ENCODE assay signal across 24 mouse cellular contexts in the genomic region with DNA sequence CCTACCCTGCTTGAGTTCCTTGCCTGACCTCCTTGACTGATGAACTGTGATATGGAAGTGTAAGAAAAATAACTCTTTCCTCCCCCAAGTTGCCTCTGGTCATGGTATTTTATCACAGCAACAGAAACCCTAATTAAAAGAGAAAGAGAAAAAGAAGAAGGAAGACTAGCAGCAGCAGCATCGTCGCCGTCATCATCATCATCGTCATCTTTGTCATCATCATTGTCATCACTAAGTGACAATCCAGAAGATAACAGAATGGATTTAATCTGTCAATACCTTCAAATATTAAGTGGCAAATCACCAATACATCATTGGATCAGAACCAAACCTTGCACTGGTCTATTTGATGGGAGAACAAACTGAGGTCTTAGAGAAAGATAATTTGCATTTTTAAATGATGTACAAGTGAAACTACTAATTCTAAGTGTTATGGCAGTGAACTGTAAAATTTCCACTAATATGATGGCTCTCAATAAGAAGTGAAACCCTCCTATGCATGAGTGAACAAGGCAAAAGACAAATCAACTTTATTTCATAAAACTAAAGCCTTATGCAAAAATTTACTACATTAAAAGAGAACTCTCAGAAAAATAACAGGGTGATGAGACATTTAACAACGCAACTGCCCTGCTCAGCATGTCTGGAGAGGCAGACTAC.
DNase-seq lines count a peak whose midpoint lies in the region; ATAC-seq lines count a peak whose summit lies in the region.
"Had no signal": no experiment of that assay in that cellular context is flagged by ENCODE, and none has a peak within 500 bp of the region (broad histone marks: within the 10 kb centered on the region; RNA-seq: fewer than 3 reads in every experiment).

No protein-coding gene starts in this region.

- H3K4me2 ChIP-seq in hindbrain, embryonic 14.5 days (replicated peaks) = no peak overlapping the region
- H3K4me2 ChIP-seq: embryonic facial prominence, embryonic 13.5 days; embryonic facial prominence, embryonic 15.5 days; forebrain, embryonic 12.5 days had no signal

- H3K4me1 ChIP-seq in embryonic facial prominence, embryonic 10.5 days = peaks cover 4% of the 10 kb centered on the region; the same call in 1 of the 2 replicates
- no peaks in the 10 kb centered on the region for H3K4me1 ChIP-seq in hindbrain, embryonic 14.5 days (replicated peaks; ENCODE audit: control insufficient read depth, insufficient read depth, low read length)
- H3K4me1 ChIP-seq: embryonic facial prominence, embryonic 13.5 days; embryonic facial prominence, embryonic 15.5 days; forebrain, embryonic 10.5 days; forebrain, embryonic 12.5 days had no signal

- H3K4me3 ChIP-seq in embryonic facial prominence, embryonic 10.5 days = no peak overlapping the region
- no peak overlapping the region for H3K4me3 ChIP-seq in hindbrain, embryonic 14.5 days (replicated peaks; ENCODE audit: low read length)
- H3K4me3 ChIP-seq: embryonic facial prominence, embryonic 13.5 days; embryonic facial prominence, embryonic 15.5 days; erythroblast, embryonic 14.5 days; forebrain, embryonic 10.5 days; forebrain, embryonic 12.5 days had no signal

- DNase-seq in heart, adult 11 months = peak; percentile 29
- no peak for DNase-seq in heart, postnatal 14 days
- peak; percentile 20 to 21 for DNase-seq in B cell, adult 2 months
- DNase-seq in embryonic facial prominence, embryonic 10.5 days (ENCODE audit: low spot score) = no peak
- no peak for DNase-seq in hindbrain, embryonic 14.5 days (ENCODE audit: low spot score)
- DNase-seq: adrenal gland, adult 8-10 months; adrenal gland, postnatal 14 days; adrenal gland, postnatal 36 days; cerebellum, adult 11-12 months; cerebellum, adult 2 months; cerebellum, adult 9-10 months; cerebellum, postnatal 10 days; cerebellum, postnatal 25 days had no signal

- 97% methylated on average over 5 of the region's 5 CpGs for WGBS in embryonic facial prominence, embryonic 10.5 days
- 91% methylated on average over 5 of the region's 5 CpGs for WGBS in hindbrain, embryonic 14.5 days

- no peaks in the 10 kb centered on the region for H3K27me3 ChIP-seq in embryonic facial prominence, embryonic 10.5 days (replicated peaks; ENCODE audit: low read depth, poor library complexity, severe bottlenecking)
- no peaks in the 10 kb centered on the region for H3K27me3 ChIP-seq in hindbrain, embryonic 14.5 days (ENCODE audit: control insufficient read depth, insufficient read depth, low read length)
- H3K27me3 ChIP-seq: embryonic facial prominence, embryonic 13.5 days; embryonic facial prominence, embryonic 15.5 days; forebrain, embryonic 12.5 days; Patski had no signal

- no peaks in the 10 kb centered on the region for H3K9me3 ChIP-seq in embryonic facial prominence, embryonic 10.5 days
- H3K9me3 ChIP-seq in hindbrain, embryonic 14.5 days (ENCODE audit: control insufficient read depth, low read length) = no peaks in the 10 kb centered on the region
- H3K9me3 ChIP-seq: embryonic facial prominence, embryonic 13.5 days; embryonic facial prominence, embryonic 15.5 days; forebrain, embryonic 10.5 days; forebrain, embryonic 12.5 days; G1E had no signal

- peaks cover 3% of the 10 kb centered on the region; the same call in 1 of the 2 replicates for H3K36me3 ChIP-seq in embryonic facial prominence, embryonic 10.5 days (replicated peaks)
- no peaks in the 10 kb centered on the region for H3K36me3 ChIP-seq in hindbrain, embryonic 14.5 days (replicated peaks; ENCODE audit: control insufficient read depth, insufficient read depth)
- H3K36me3 ChIP-seq: embryonic facial prominence, embryonic 13.5 days; embryonic facial prominence, embryonic 15.5 days; forebrain, embryonic 10.5 days; forebrain, embryonic 12.5 days; G1E had no signal

- no peak overlapping the region for H3K27ac ChIP-seq in embryonic facial prominence, embryonic 10.5 days (replicated peaks)
- no peak overlapping the region for H3K27ac ChIP-seq in hindbrain, embryonic 14.5 days
- H3K27ac ChIP-seq: embryonic facial prominence, embryonic 13.5 days; embryonic facial prominence, embryonic 15.5 days; forebrain, embryonic 10.5 days; forebrain, embryonic 12.5 days had no signal

- intact Hi-C loops in heart, postnatal 14 days (cut with DNase I) = no loop called here

- no peak overlapping the region for H3K9ac ChIP-seq in hindbrain, embryonic 14.5 days
- H3K9ac ChIP-seq: embryonic facial prominence, embryonic 13.5 days; embryonic facial prominence, embryonic 15.5 days; forebrain, embryonic 12.5 days had no signal

- peak; percentile 62 for ATAC-seq in neutrophil, adult 5-6 weeks (ENCODE audit: extremely low read depth, insufficient number of reproducible peaks, low FRiP score, poor library complexity, severe bottlenecking)
- ATAC-seq in hindbrain, embryonic 14.5 days (ENCODE audit: low FRiP score) = no peak
- ATAC-seq: activated CD4-positive, CD25-positive, alpha-beta regulatory T cell, adult 4 months; forebrain, embryonic 14.5 days; forebrain, embryonic 16.5 days; Patski had no signal

Comparison
In these comparisons a context has a peak if more than half of its experiments do, and no peak if none do; other contexts are left out.
1. DNase-seq: peak in heart, adult 11 months (single experiment) and B cell, adult 2 months (2 of 2); none in heart, postnatal 14 days (0 of 2), embryonic facial prominence, embryonic 10.5 days (single experiment) and hindbrain, embryonic 14.5 days (single experiment).